Mouse (Mus musculus) kidney, embryonic 16.5 days (tissue): ENCODE data around the gene Sox9. TPM values are rescaled to one million over a fixed set of nuclear protein-coding genes. Genes with fewer than 3 reads are reported as not detected.
A peak's percentile ranks its signal among the peaks of the same experiment; 100 is the strongest.

Experiments
- ATAC-seq: fragments of 200-750 bp; cut with Nextera tagmentation; 2 replicates; pipeline ENCODE4 v1.8.0; 2017; ENCODE audit warnings: moderate TSS enrichment; ENCODE audit not compliant: low FRiP score, low TSS enrichment
- H3K27ac ChIP-seq: fragments of 300-500 bp; sonication (generic); 2 replicates; pipeline ENCODE4 v1.5.1; 2014; ENCODE audit warnings: low read length
- H3K27me3 ChIP-seq: fragments of 300-500 bp; sonication (generic); 2 replicates; pipeline ENCODE4 v1.6.1; 2014; ENCODE audit warnings: low read length, control low read depth, mixed read lengths; ENCODE audit not compliant: insufficient read depth
- H3K36me3 ChIP-seq: fragments of 300-500 bp; sonication (generic); 2 replicates; pipeline ENCODE4 v1.6.1; 2014; ENCODE audit warnings: low read length, control low read depth, mixed read lengths; ENCODE audit not compliant: insufficient read depth
- H3K4me1 ChIP-seq: fragments of 300-500 bp; sonication (generic); 2 replicates; pipeline ENCODE4 v1.6.1; 2014; ENCODE audit warnings: low read length, control low read depth, mixed read lengths; ENCODE audit not compliant: insufficient read depth
- H3K4me2 ChIP-seq: fragments of 300-500 bp; sonication (generic); replicated peaks from 2 replicates; pipeline ENCODE4 v1.6.1; 2014; ENCODE audit warnings: low read depth, low read length
- H3K4me3 ChIP-seq: fragments of 300-500 bp; sonication (generic); 2 replicates; pipeline ENCODE4 v1.5.1; 2014; ENCODE audit warnings: mild to moderate bottlenecking, low read length
- H3K9ac ChIP-seq: fragments of 300-500 bp; sonication (generic); replicated peaks from 2 replicates; pipeline ENCODE4 v1.6.1; 2014; ENCODE audit warnings: low read length
- H3K9me3 ChIP-seq: fragments of 300-500 bp; sonication (generic); 2 replicates; pipeline ENCODE4 v1.6.1; 2016; ENCODE audit warnings: low read length, control low read depth
- WGBS: fragments of 180-500 bp; shearing (Covaris S2); extraction: QIAGEN DNeasy Blood & Tissue Kit; methylation state at CpG from one replicate; pipeline ENCODE4 v1.1.7; 2014; 5-methylcytosine and 5-hydroxymethylcytosine counted together
- polyA plus RNA-seq: library from polyadenylated mRNA; unstranded; fragments of >200 nt; fragmentation: Nextera tagmentation; extraction: Ambion mirVana; gene quantifications from 2 replicates; pipeline ENCODE4 v1.2.1, GENCODE M21; 2015

Sox9 gene
- polyA plus RNA-seq, 1 experiment from 2014 or later, result 28.0 TPM

DNA sequence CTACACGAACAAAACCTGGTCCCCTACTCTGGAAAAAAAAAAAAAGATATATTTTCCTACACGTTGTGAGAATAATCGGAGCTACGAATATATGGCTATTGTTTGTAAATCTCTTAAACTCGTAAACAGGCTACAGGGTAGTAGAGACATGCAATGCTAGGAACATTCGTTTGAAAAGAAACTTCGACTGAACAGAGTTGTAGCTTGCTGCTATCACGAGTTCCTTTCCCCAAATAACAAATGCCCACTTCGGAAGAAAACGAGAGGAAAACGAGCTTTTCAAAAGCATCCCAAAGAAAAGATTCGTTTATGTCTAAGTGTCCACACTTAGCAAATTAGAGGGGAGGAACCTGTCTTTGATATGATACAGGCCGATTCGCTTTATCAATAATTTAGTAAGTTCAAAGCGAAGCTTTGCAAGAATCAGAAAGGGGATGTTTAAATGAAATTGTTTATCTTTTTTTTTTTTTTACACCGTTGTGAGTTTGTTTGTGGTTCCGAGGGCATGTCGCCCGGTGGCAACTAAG, 1.6 kb upstream of the Sox9 start:
- Histone ChIP-seq H3K9me3 (no peaks in the 10 kb centered on the region), H3K4me1 (peaks cover 22% of the 10 kb centered on the region), H3K27me3 (peaks cover 31% of the 10 kb centered on the region), H3K36me3 (no peaks in the 10 kb centered on the region), H3K27ac (no peak overlapping the region), H3K4me2 (peak overlapping the region; percentile 95; the same call in 1 of the 2 replicates), H3K9ac (no peak overlapping the region), H3K4me3 (peak overlapping the region; percentile 77; the same call in 1 of the 2 replicates)
- WGBS, result 8% methylated on average over 19 of the region's 19 CpGs
- ATAC-seq, result no peak

DNA sequence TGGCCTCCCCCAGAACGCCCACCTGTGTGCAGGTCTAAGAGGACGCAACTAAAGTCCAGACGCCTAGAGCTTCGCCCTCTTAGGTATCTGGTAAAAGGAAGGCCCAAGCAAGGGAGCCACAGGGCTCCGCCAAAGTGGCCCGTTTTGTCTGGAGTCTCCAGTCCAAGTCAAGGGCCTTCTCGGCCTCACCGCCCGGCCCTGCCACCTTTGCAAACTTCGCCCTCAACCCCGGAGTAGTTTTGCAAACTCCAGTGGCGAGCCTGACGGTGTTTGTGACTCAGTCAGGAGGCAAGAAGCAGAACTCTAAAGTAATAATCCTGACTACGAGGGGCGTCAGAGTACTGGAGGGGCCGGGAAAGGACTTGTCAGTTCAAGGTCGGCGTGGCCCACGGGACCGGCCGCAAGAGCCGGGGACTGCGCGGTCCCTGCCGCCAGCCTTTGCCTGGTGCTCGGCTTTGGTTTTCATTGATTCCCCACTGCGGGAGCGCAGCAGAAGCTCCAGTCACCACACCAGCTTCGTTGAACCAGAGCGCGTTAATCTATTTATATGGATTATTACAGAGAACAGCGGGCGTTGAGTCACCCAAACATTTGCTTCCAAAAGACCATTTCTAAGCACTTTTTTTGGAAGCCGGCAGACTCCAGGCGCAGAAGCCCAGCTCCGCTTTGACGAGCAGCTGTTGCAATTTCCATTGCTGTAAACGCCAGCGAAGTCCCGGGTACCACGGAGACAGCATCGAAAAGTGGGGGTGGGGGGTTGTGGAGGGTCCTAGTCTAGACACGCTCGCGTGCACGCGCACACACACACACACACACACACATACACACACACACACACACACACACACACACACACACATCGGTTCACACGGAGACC, 751 bp upstream of the Sox9 start:
- Histone ChIP-seq H3K9ac (peak overlapping the region; percentile 33; the same call in 1 of the 2 replicates), H3K36me3 (no peaks in the 10 kb centered on the region), H3K27me3 (peaks cover 30% of the 10 kb centered on the region), H3K4me2 (peak overlapping the region; percentile 95), H3K9me3 (no peaks in the 10 kb centered on the region), H3K27ac (no peak overlapping the region), H3K4me3 (peak overlapping the region; percentile 77), H3K4me1 (peaks cover 22% of the 10 kb centered on the region)
- peak; percentile 36 for ATAC-seq
- WGBS, result 1% methylated on average over 48 of the region's 49 CpGs

DNA sequence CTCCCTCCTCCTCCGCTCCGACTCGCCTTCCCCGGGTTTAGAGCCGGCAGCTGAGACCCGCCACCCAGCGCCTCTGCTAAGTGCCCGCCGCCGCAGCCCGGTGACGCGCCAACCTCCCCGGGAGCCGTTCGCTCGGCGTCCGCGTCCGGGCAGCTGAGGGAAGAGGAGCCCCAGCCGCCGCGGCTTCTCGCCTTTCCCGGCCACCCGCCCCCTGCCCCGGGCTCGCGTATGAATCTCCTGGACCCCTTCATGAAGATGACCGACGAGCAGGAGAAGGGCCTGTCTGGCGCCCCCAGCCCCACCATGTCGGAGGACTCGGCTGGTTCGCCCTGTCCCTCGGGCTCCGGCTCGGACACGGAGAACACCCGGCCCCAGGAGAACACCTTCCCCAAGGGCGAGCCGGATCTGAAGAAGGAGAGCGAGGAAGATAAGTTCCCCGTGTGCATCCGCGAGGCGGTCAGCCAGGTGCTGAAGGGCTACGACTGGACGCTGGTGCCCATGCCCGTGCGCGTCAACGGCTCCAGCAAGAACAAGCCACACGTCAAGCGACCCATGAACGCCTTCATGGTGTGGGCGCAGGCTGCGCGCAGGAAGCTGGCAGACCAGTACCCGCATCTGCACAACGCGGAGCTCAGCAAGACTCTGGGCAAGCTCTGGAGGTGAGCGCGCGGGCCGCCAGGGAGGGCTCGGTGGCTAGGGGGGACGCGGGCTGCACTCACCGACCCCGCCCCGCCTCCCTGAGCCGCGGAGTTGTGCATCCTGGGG, 515 bp downstream of the Sox9 start:
- Histone ChIP-seq H3K27ac (peak overlapping the region; percentile 87), H3K4me1 (peaks cover 22% of the 10 kb centered on the region), H3K36me3 (no peaks in the 10 kb centered on the region), H3K9ac (peak overlapping the region; percentile 80), H3K4me2 (peak overlapping the region; percentile 95), H3K27me3 (peaks cover 27% of the 10 kb centered on the region), H3K9me3 (no peaks in the 10 kb centered on the region), H3K4me3 (peak overlapping the region; percentile 77)
- WGBS, result under 1% methylated on average over 74 of the region's 75 CpGs
- ATAC-seq, result peak; percentile 53

DNA sequence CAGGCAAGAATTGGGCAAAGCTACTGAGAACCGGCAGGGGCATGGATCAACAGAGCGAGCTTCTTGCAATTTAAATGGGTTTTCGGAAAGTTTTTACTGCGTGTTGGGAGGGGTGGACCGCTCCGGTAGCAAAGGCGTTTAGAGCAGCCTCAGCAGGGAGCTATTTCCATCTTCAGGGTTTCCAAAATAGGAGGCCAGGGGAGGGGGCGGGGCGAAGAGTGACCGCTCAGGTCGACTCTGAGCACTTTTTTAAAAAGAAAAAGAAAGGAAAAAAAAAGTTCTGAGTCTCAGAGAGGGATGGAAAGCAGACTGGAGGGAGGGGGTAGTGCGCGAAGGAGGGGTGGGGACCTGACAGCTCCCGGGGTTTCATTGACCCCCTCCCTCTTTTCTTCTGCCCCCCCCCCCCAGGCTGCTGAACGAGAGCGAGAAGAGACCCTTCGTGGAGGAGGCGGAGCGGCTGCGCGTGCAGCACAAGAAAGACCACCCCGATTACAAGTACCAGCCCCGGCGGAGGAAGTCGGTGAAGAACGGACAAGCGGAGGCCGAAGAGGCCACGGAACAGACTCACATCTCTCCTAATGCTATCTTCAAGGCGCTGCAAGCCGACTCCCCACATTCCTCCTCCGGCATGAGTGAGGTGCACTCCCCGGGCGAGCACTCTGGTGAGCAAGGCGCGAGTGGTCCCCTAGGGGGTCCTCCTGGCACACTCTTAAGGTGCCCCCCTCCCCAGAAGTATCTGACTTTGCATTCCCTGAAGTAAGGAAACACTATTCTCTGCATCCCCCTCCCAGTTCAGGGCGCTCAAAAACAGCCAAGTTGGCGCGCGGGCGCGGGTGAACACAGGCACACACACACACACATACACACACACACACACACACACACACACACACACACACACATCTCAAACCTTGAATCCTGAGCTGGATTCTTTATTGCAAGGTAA, 1.6 kb downstream of the Sox9 start:
- Histone ChIP-seq H3K36me3 (no peaks in the 10 kb centered on the region), H3K4me1 (peaks cover 31% of the 10 kb centered on the region), H3K9me3 (no peaks in the 10 kb centered on the region), H3K9ac (peak overlapping the region; percentile 80), H3K27me3 (peaks cover 16% of the 10 kb centered on the region), H3K4me3 (peak overlapping the region; percentile 77), H3K27ac (peak overlapping the region; percentile 48; the same call in 1 of the 2 replicates), H3K4me2 (peak overlapping the region; percentile 95)
- under 1% methylated on average over 42 of the region's 42 CpGs for WGBS
- ATAC-seq, result no peak

DNA sequence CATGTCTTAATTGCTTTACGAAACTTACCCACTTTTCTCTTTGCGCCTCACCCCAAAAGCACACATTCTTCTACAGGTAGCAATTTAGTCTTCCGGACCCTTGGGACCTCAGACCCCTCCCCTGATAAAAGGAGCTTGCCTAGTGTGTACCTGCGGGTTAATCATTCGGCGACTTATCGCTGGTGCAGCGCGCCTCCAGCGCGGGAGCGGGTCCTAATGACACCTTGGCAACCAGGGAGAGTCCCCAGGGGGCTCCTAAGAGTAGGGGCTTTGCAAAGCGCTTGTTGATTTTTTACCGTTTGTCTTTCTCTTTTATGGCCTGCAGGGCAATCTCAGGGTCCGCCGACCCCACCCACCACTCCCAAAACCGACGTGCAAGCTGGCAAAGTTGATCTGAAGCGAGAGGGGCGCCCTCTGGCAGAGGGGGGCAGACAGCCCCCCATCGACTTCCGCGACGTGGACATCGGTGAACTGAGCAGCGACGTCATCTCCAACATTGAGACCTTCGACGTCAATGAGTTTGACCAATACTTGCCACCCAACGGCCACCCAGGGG, 2.4 kb downstream of the Sox9 start:
- H3K4me1 ChIP-seq, result peaks cover 31% of the 10 kb centered on the region
- H3K36me3 ChIP-seq, result no peaks in the 10 kb centered on the region
- WGBS, result 3% methylated on average over 30 of the region's 30 CpGs
- H3K9me3 ChIP-seq, result no peaks in the 10 kb centered on the region
- peaks cover 9% of the 10 kb centered on the region for H3K27me3 ChIP-seq
- no peak overlapping the region for H3K27ac ChIP-seq
- peak overlapping the region; percentile 80 for H3K9ac ChIP-seq
- peak overlapping the region; percentile 95 for H3K4me2 ChIP-seq
- H3K4me3 ChIP-seq, result peak overlapping the region; percentile 77
- ATAC-seq, result no peak

DNA sequence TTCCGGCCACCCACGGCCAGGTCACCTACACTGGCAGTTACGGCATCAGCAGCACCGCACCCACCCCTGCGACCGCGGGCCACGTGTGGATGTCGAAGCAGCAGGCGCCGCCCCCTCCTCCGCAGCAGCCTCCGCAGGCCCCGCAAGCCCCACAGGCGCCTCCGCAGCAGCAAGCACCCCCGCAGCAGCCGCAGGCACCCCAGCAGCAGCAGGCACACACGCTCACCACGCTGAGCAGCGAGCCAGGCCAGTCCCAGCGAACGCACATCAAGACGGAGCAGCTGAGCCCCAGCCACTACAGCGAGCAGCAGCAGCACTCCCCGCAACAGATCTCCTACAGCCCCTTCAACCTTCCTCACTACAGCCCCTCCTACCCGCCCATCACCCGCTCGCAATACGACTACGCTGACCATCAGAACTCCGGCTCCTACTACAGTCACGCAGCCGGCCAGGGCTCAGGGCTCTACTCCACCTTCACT, 2.9 kb downstream of the Sox9 start:
- peaks cover 28% of the 10 kb centered on the region for H3K4me1 ChIP-seq

DNA sequence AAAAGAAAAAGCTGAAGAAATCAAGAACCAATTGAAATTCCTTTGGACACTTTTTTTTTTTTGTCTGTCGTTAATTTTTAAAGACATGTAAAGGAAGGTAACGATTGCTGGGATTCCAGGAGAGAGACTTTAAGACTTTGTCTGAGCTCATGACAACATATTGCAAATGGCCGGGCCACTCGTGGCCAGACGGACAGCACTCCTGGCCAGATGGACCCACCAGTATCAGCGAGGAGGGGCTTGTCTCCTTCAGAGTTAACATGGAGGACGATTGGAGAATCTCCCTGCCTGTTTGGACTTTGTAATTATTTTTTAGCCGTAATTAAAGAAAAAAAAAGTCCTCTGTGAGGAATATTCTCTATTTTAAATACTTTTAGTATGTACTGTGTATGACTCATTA, 3.6 kb downstream of the Sox9 start:
- Histone ChIP-seq H3K4me3 (peak overlapping the region; percentile 77), H3K27me3 (peaks cover 7% of the 10 kb centered on the region; the same call in 1 of the 2 replicates), H3K9ac (no peak overlapping the region), H3K9me3 (no peaks in the 10 kb centered on the region), H3K36me3 (no peaks in the 10 kb centered on the region), H3K4me1 (peaks cover 28% of the 10 kb centered on the region), H3K27ac (no peak overlapping the region), H3K4me2 (peak overlapping the region; percentile 95)
- 40% methylated on average over 8 of the region's 8 CpGs for WGBS
- ATAC-seq, result no peak

More for the DNA sequence above, 2.9 kb downstream of the Sox9 start:
- Histone ChIP-seq H3K4me3 (peak overlapping the region; percentile 77), H3K27me3 (peaks cover 7% of the 10 kb centered on the region; the same call in 1 of the 2 replicates), H3K9me3 (no peaks in the 10 kb centered on the region), H3K36me3 (no peaks in the 10 kb centered on the region), H3K4me2 (peak overlapping the region; percentile 95), H3K27ac (no peak overlapping the region), H3K9ac (peak overlapping the region; percentile 80)
- WGBS, result 3% methylated on average over 33 of the region's 34 CpGs
- ATAC-seq, result no peak; the same call in 1 of the 2 replicates

DNA sequence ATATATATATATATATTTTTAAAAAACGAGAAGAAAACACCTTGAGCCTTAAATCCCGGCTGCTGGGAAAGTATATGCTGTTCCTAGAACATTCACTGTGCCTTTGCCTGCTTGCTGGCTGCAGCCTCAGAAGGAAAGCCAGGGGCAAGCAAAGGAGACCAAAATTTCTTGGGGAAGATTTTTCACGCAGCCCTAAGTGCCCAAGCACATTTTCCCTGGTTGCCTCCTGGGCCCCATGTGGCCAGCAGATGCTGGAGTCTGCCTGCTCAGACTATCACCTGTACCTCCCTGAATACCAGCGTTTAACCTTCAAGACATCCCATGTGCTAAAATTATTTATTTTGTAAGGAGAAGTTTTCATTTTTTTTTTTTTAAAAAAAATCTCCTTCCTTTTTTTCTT, 4.4 kb downstream of the Sox9 start:
- H3K4me3 ChIP-seq, result 0 out of 2 replicates have a peak overlapping the region, but pooled peaks have one; percentile 11
- H3K9ac ChIP-seq, result no peak overlapping the region
- H3K4me1 ChIP-seq, result peaks cover 28% of the 10 kb centered on the region
- no peaks in the 10 kb centered on the region for H3K9me3 ChIP-seq
- H3K27ac ChIP-seq, result no peak overlapping the region
- peaks cover 7% of the 10 kb centered on the region; the same call in 1 of the 2 replicates for H3K27me3 ChIP-seq
- no peak for ATAC-seq
- 69% methylated on average over 4 of the region's 4 CpGs for WGBS
- no peaks in the 10 kb centered on the region for H3K36me3 ChIP-seq
- H3K4me2 ChIP-seq, result 0 out of 2 replicates have a peak overlapping the region, but pooled peaks have one; percentile 18
